In the genomic region with DNA sequence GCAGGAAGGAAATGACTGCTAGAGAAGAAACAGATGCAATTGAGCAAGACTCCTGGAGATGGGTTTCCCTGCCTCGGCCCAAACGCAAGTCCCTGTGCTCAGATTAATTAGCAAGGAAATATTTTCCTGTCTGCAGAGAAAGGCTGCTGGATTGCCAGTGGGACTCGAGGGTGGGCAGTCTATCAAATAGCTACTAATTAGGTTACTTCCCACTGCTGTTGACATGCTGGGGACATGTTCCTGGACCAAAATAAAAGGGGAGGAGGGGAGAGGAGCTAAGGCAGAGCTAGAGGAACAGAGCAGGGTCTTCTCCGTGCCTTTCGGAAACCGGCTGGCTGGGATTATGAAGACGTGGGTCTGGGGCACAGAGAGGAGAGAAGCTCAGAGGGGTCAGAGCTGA, we compare ENCODE assay signal across 22 mouse cellular contexts. TPM values are rescaled to one million over a fixed set of nuclear protein-coding genes. Genes with fewer than 3 reads are reported as not detected.
DNase-seq lines count a peak whose midpoint lies in the region; ATAC-seq and TF ChIP-seq lines count a peak whose summit lies in the region.
"Had no signal": no experiment of that assay in that cellular context is flagged by ENCODE, and none has a peak within 500 bp of the region (broad histone marks: within the 10 kb centered on the region; RNA-seq: fewer than 3 reads in every experiment).

No protein-coding gene starts in this region.

- 37% methylated on average over 7 of the region's 7 CpGs for WGBS in forebrain, embryonic 12.5 days
- WGBS in forebrain, postnatal 0 days = 11% methylated on average over 7 of the region's 7 CpGs
- 49% methylated on average over 7 of the region's 7 CpGs for WGBS in heart, embryonic 10.5 days
- 36% methylated on average over 7 of the region's 7 CpGs for WGBS in hindbrain, embryonic 15.5 days
- WGBS in hindbrain, postnatal 0 days = 44% methylated on average over 7 of the region's 7 CpGs

- H3K4me1 ChIP-seq in forebrain, embryonic 12.5 days = peaks cover 17% of the 10 kb centered on the region; the same call in 1 of the 2 replicates
- no peaks in the 10 kb centered on the region for H3K4me1 ChIP-seq in forebrain, postnatal 0 days (ENCODE audit: insufficient read depth)
- peaks cover 30% of the 10 kb centered on the region for H3K4me1 ChIP-seq in heart, embryonic 10.5 days
- peaks cover 12% of the 10 kb centered on the region for H3K4me1 ChIP-seq in hindbrain, embryonic 15.5 days (replicated peaks)
- no peaks in the 10 kb centered on the region for H3K4me1 ChIP-seq in hindbrain, postnatal 0 days (ENCODE audit: insufficient read depth, low read length)

- H3K27me3 ChIP-seq in forebrain, embryonic 12.5 days = peaks cover 9% of the 10 kb centered on the region; the same call in 1 of the 2 replicates
- no peaks in the 10 kb centered on the region for H3K27me3 ChIP-seq in forebrain, postnatal 0 days (ENCODE audit: insufficient read depth, low read length)
- 0 out of 2 replicates have a peak, but pooled peaks cover 4% of the 10 kb centered on the region for H3K27me3 ChIP-seq in heart, embryonic 10.5 days (ENCODE audit: insufficient read depth, poor library complexity, severe bottlenecking)
- peaks cover 3% of the 10 kb centered on the region; the same call in 1 of the 2 replicates for H3K27me3 ChIP-seq in hindbrain, embryonic 15.5 days
- no peaks in the 10 kb centered on the region for H3K27me3 ChIP-seq in hindbrain, postnatal 0 days (ENCODE audit: insufficient read depth, low read length)

- H3K36me3 ChIP-seq in forebrain, embryonic 12.5 days (replicated peaks) = no peaks in the 10 kb centered on the region
- H3K36me3 ChIP-seq in forebrain, postnatal 0 days (ENCODE audit: insufficient read depth) = no peaks in the 10 kb centered on the region
- no peaks in the 10 kb centered on the region for H3K36me3 ChIP-seq in heart, embryonic 10.5 days
- H3K36me3 ChIP-seq in hindbrain, embryonic 15.5 days = no peaks in the 10 kb centered on the region
- H3K36me3 ChIP-seq in hindbrain, postnatal 0 days (ENCODE audit: insufficient read depth, low read length) = no peaks in the 10 kb centered on the region
- H3K36me3 ChIP-seq: hindbrain, embryonic 12.5 days had no signal

- H3K4me2 ChIP-seq in forebrain, embryonic 12.5 days = no peak overlapping the region
- H3K4me2 ChIP-seq in forebrain, postnatal 0 days (ENCODE audit: low read depth) = no peak overlapping the region
- no peak overlapping the region for H3K4me2 ChIP-seq in hindbrain, embryonic 15.5 days
- H3K4me2 ChIP-seq in hindbrain, postnatal 0 days (ENCODE audit: low read depth, low read length) = no peak overlapping the region
- H3K4me2 ChIP-seq: hindbrain, embryonic 12.5 days had no signal

- TF ChIP-seq CTCF in forebrain, postnatal 0 days (IDR thresholded peaks at IDR 0.05; ENCODE audit: low read depth) = no peak
- no peak for TF ChIP-seq CTCF in hindbrain, postnatal 0 days (IDR thresholded peaks at IDR 0.05; ENCODE audit: low read depth)

- no peak overlapping the region for H3K4me3 ChIP-seq in forebrain, embryonic 12.5 days (replicated peaks)
- no peak overlapping the region for H3K4me3 ChIP-seq in forebrain, postnatal 0 days (ENCODE audit: low read depth, low read length)
- H3K4me3 ChIP-seq in heart, embryonic 10.5 days = no peak overlapping the region
- no peak overlapping the region for H3K4me3 ChIP-seq in hindbrain, embryonic 15.5 days
- H3K4me3 ChIP-seq in hindbrain, postnatal 0 days (ENCODE audit: low read length) = no peak overlapping the region
- H3K4me3 ChIP-seq: hindbrain, embryonic 12.5 days had no signal

- no peak for ATAC-seq in forebrain, embryonic 12.5 days (ENCODE audit: low FRiP score)
- ATAC-seq in forebrain, postnatal 0 days = no peak; the same call in 1 of the 2 replicates
- no peak for ATAC-seq in hindbrain, embryonic 15.5 days (ENCODE audit: low FRiP score, low read depth)
- no peak for ATAC-seq in hindbrain, postnatal 0 days
- no peak for ATAC-seq in CD4-positive, CD25-positive, alpha-beta regulatory T cell, adult 4 months
- ATAC-seq: activated CD4-positive, CD25-positive, alpha-beta regulatory T cell, adult 4 months; inflammation-experienced regulatory T-cells, adult 6 months; intestine, postnatal 0 days; Patski had no signal

- no peak for DNase-seq in forebrain, postnatal 0 days
- no peak for DNase-seq in heart, embryonic 10.5 days (ENCODE audit: low spot score)
- DNase-seq in heart, adult 9 months (ENCODE audit: low spot score in 2 of 2) = no peak
- no peak for DNase-seq in hindbrain, postnatal 0 days (ENCODE audit: low spot score)
- peak; percentile 13 for DNase-seq in MN1 (ENCODE audit: low spot score)
- DNase-seq: adrenal gland, postnatal 14 days; B cell, adult 2 months; cerebellum, adult 18-20 months; cerebellum, adult 9-11 months; cerebellum, postnatal 36 days; gastrocnemius, postnatal 14 days; heart, postnatal 4 days; kidney, adult 8-10 months had no signal

- H3K27ac ChIP-seq in forebrain, embryonic 12.5 days = 0 out of 2 replicates have a peak overlapping the region, but pooled peaks have one; percentile 19
- no peak overlapping the region for H3K27ac ChIP-seq in forebrain, postnatal 0 days (ENCODE audit: low read depth, low read length)
- H3K27ac ChIP-seq in heart, embryonic 10.5 days = peak overlapping the region; percentile 56; the same call in 1 of the 2 replicates
- H3K27ac ChIP-seq in hindbrain, embryonic 15.5 days (replicated peaks) = peak overlapping the region; percentile 24; the same call in 1 of the 2 replicates
- no peak overlapping the region for H3K27ac ChIP-seq in hindbrain, postnatal 0 days
- H3K27ac ChIP-seq: hindbrain, embryonic 12.5 days had no signal

- H3K9me3 ChIP-seq in forebrain, embryonic 12.5 days = peaks cover 5% of the 10 kb centered on the region; the same call in 1 of the 2 replicates
- H3K9me3 ChIP-seq in forebrain, postnatal 0 days (ENCODE audit: low read length) = no peaks in the 10 kb centered on the region
- no peaks in the 10 kb centered on the region for H3K9me3 ChIP-seq in heart, embryonic 10.5 days
- no peaks in the 10 kb centered on the region for H3K9me3 ChIP-seq in hindbrain, embryonic 15.5 days
- no peaks in the 10 kb centered on the region for H3K9me3 ChIP-seq in hindbrain, postnatal 0 days (ENCODE audit: low read length)
- H3K9me3 ChIP-seq: hindbrain, embryonic 12.5 days had no signal

- no peak overlapping the region for H3K9ac ChIP-seq in forebrain, embryonic 12.5 days
- H3K9ac ChIP-seq in forebrain, postnatal 0 days = no peak overlapping the region
- H3K9ac ChIP-seq in hindbrain, embryonic 15.5 days = no peak overlapping the region
- H3K9ac ChIP-seq in hindbrain, postnatal 0 days (replicated peaks; ENCODE audit: low read length) = no peak overlapping the region
- H3K9ac ChIP-seq: hindbrain, embryonic 12.5 days had no signal

RNA-seq across cellular contexts. Expression of gene Esrrb, which starts 24.0 kb away (rescaled TPM):
- 0.21 and 0.41 TPM in 2 replicates for polyA plus RNA-seq in forebrain, embryonic 12.5 days (2016; fragmentation: Nextera tagmentation; extraction: Ambion mirVana)
- total RNA-seq in forebrain, postnatal 0 days (2014; rRNA removed) = 0.62 and 0.86 TPM in 2 replicates
- polyA plus RNA-seq in forebrain, postnatal 0 days (2015; fragmentation: Nextera tagmentation; extraction: Ambion mirVana) = 0.24 and 0.48 TPM in 2 replicates
- polyA plus RNA-seq in heart, embryonic 10.5 days (2016; fragmentation: Nextera tagmentation; extraction: Ambion mirVana) = 1.6 and 3.1 TPM in 2 replicates
- polyA plus RNA-seq in hindbrain, embryonic 15.5 days (2015; fragmentation: Nextera tagmentation; extraction: Ambion mirVana) = 4.8 and 7.2 TPM in 2 replicates
- total RNA-seq in hindbrain, postnatal 0 days (2014; rRNA removed) = 9.8 and 11.0 TPM in 2 replicates
- polyA plus RNA-seq in hindbrain, postnatal 0 days (2015; fragmentation: Nextera tagmentation; extraction: Ambion mirVana) = 3.1 TPM in 2 replicates
- not detected for polyA plus RNA-seq in CD4-positive, CD25-positive, alpha-beta regulatory T cell, adult 4 months (2017; shearing (Covaris generic))
- total RNA-seq: MEL had no signal
- polyA plus RNA-seq: activated CD4-positive, CD25-positive, alpha-beta regulatory T cell, adult 4 months had no signal

Comparison
In these comparisons a context has a peak if more than half of its experiments do, and no peak if none do; other contexts are left out.
1. H3K27ac ChIP-seq: peak in forebrain, embryonic 12.5 days (single experiment), heart, embryonic 10.5 days (single experiment) and hindbrain, embryonic 15.5 days (single experiment); none in forebrain, postnatal 0 days (single experiment) and hindbrain, postnatal 0 days (single experiment).